Mouse (Mus musculus) spleen, adult 18-20 months (tissue): Measurements from ENCODE around the gene Srl.

Experiments used
- DNase-seq, 2 experiments: peaks; one replicate each; pipeline ENCODE4 v3.0.0; 2022; ENCODE audit warnings: mixed read lengths in 2 of 2

Srl gene

GRCm38 (mm10) chr16:4517906-4518305 is 23.7 kb downstream of the Srl start:
- DNase-seq = no peak

DNA sequence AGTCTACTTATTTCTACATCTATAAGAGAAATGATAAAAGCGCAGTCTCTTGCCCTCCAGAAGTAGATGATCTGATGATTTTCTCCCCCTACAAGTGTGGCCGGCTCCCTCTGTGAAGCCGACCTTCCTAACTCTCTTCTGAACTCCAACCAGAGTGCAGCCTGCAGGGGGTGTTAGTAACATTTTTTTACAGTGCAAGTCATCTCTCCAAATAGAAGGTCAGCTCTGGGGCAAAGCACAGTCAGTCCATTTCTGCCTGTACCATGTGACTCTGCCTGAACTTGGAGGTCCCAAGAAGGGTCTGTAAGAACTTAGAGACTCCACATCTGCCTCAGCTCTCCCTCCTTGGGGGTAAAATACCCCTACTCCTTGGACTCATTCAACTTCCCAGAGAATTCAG is 27.2 kb downstream of the Srl start:
- no peak for DNase-seq

DNA sequence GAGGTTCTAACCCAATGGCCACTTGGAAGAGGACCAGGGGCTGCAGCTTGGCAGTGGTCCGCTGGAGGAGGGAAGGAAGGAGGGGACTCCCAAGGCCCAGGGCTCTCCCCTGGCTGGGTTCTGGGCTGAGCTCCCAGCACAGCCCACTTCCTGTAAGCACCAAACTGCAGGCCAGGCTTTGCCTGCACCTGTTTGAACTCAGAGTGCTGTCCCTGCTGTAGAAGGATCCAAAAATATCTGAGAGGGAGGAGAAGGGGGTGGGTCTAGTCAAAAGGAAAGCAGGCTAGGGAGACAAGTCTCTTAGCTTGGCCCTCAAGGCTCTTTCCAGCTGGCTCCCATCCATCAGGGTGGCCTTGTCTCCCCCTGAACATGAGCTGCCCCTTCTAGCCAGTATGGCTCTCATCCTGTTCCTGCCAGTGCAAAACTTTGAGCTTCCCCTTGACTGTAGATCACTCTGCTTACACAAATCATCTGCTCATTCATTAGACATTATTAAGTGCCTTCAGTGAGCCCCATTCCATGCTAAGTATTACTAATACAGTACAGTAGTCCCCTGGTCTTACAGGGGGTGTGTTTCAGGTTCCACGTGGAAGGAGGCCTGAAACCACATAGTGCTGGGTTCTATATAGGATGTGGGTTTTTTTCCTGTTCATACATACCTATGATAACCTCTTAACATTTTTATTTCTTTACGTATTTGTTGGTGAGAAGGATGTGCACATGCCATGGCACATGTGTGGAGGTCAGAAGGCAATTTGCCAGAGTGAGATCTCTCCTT is 28.8 kb downstream of the Srl start:
- peak in 1 of 2 experiments; percentile 21 for DNase-seq

GRCm38 (mm10) chr16:4511371-4511770 is 30.2 kb downstream of the Srl start:
- no peak for DNase-seq

DNA sequence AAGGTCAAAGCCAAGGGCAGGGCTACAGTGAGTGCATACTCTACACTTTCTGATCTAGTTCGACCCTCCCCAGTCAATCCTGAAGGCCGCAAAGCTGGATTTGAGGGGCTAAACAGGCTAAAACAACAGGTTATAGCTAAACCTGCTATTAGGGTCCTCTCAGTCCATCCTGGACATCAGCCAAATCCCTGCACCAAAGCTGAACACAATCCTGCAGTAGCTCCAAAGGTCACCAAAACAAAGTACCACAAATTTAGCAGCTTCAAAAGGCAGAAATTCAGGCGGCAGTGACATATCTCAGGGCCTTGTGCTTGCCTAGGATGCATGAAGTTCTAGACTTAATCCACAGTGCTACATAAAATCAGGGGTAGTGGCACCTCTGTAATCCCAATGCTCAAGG is 35.4 kb downstream of the Srl start:
- DNase-seq = no peak

- DNase-seq = no peak
Measured at GRCm38 (mm10) chr16:4503495-4503894, 38.1 kb downstream of the Srl start.

DNA sequence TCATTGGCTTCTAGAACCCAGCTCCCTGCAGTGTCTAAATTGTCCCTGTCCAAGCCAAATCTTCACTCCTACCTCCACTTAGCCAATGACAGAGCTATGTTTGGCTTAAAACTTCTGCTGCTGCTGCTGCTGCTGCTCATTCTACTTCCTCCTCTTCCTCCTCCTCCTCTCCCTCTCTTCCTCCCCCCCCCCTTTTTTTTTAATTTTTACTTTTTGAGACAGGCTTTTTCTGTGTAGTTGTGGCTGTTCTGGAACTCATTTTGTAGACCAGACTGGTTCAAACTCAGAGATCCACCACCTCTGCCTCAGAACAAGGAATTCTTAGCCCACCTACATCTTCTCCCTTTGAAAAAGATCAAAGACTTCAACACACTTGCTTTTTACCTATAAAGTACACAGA is 39.0 kb downstream of the Srl start:
- DNase-seq = no peak

- no peak for DNase-seq
Measured at GRCm38 (mm10) chr16:4501703-4502102, 39.9 kb downstream of the Srl start.

- DNase-seq = peak; percentile 16 to 22
Measured at GRCm38 (mm10) chr16:4500598-4501385, 40.8 kb downstream of the Srl start.

- DNase-seq = no peak
Measured at GRCm38 (mm10) chr16:4497762-4498607, 43.6 kb downstream of the Srl start.

DNA sequence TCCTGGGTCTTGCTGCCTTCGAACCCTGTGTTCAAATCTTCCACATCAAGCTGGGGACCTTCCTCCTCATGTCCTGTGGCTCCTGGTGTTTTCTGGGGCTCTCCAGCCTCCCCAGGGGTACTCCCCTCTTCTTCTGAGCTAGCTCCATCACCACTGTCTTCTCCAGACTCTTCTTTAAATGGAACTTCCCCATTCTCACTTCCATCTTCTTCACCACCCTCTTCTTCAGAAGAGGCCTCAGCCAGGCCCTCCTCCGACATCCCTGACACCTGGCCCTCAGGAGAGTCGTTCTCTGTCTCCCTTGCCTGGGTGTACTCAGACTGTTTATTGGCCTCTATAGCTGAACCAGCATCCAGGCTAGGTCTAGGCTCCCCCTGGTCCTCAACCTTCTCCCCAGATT is 45.1 kb downstream of the Srl start:
- no peak for DNase-seq

GRCm38 (mm10) chr16:4495861-4496260 is 45.8 kb downstream of the Srl start:
- DNase-seq = no peak

DNA sequence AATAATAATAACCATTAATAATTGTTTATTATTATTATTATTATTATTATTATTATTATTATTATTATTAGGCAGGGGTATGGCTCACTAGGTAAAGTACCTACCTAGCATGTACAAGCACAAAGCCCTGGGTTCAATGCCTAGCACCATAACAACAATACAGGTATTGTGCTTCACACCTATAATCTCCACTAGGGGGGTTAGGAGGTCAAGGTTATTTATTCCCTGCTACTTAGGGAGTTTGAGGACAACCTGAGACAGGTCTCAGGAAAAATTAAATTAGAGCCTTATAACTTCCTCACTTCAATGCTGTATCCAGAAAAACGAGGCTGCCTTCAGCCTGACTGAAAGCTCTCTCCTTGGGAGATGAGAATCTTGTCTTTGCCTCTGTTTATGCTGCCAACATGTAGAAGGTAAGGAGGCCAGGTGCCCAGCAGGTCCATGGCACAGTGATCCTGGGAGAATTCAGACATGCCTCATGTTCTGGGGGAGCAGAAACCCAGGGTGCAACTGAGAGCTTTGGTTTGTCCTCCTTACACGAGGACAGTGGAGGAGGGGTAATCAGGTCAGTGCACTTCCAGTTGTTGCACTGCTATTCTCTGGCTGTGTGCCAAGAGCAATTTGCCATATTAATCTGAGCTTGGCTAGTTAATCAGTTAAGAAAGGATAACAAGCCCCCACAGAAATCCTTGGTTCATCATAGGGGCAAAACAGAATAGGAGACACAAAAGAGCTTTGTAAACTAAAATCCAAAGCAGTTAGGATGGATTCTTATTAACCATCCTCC is 48.6 kb downstream of the Srl start:
- DNase-seq = no peak

- peak; percentile 66 to 89 for DNase-seq
Measured at GRCm38 (mm10) chr16:4489114-4489624, 52.4 kb downstream of the Srl start.

- DNase-seq = no peak
Measured at GRCm38 (mm10) chr16:4480616-4481265, 60.9 kb downstream of the Srl start.

DNA sequence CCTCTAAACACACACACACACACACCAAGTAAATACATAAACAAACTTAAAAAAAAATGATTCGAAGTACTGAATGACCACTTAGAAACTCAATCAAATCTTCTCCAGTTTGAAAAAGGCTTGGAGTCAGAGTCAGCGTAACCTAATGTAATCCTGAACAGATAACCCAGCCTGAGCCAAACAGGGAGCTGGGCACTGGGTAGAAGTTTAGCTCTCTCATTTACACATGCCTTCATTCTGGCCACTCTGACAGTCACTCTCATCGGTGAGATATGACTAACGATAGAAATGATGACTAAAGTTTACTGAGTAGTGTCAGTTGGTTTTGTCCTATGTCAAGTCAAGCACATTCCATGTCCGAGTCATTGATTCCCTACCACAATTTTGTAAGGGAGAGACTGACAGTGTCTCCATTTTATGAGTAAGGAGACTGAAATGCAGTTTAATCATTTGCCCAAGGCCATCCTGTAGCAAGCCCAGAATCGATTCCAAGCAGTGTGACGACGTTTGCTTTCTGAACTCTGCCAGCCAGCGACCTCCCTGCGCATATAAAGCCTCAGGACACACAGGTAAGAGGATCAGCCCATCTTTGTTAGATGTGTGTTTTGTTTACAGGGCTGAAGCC is 63.9 kb downstream of the Srl start:
- DNase-seq = no peak

- DNase-seq = peak; percentile 95 to 97
Measured at GRCm38 (mm10) chr16:4474882-4475803, 66.5 kb downstream of the Srl start.

DNA sequence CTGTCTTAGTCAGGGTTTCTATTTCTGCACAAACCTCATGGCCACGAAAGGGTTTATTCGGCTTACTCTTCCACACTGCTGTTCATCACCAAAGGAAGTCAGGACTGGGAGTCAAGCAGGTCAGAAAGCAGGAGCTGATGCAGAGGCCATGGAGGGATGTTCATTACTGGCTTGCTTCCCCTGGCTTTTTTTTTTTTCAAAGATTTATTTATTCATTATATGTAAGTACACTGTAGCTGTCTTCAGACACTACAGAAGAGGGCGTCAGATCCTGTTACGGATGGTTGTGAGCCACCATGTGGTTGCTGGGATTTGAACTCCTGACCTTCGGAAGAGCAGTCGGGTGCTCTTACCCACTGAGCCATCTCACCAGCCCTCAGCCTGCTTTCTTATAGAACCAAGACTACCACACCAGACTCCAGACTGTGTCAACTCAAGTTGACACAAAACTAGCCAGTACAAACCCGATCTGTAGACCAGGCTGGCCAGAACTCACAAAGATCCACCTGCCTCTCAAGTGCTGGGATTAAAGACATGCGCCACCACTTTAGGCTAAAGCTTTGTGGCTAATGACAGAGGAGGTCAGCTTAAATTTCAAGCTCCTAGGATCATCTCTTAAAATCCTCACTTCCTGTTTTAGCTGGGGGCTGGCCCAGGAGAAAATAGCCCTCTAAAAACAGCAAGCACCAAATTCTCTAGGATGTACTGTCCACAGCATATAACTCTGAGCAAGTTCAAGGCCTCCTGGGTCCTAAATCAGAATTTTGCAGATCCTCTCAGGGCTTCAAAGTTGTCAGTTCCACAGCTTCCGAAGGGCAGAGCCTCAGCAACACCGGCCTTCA is 67.4 kb downstream of the Srl start:
- DNase-seq = peak in 1 of 2 experiments; percentile 7

- DNase-seq = no peak
Measured at GRCm38 (mm10) chr16:4473231-4473630, 68.4 kb downstream of the Srl start.
